Mouse (Mus musculus) stomach, postnatal 0 days (tissue): ENCODE data around the gene Kat2b.

ENCODE experiments used
- CTCF ChIP-seq: IDR thresholded peaks from 2 replicates; pipeline ENCODE4 v1.5.1; 2016; ENCODE audit warnings: antibody characterized with exemption, low read depth, mild to moderate bottlenecking, moderate library complexity
- EP300 ChIP-seq: optimal IDR thresholded peaks from 2 replicates; pipeline ENCODE3; 2016; ENCODE audit warnings: antibody characterized with exemption

GRCm38 (mm10) chr17:53578249-53578648 is 11.6 kb downstream of the Kat2b start:
- TF ChIP-seq CTCF (no peak), EP300 (no peak)
